Mouse (Mus musculus): ENCODE measurements at regions not wholly inside any gene's neighbourhood (a gene's known extent, or its start where the extent isn't known, plus 50 kb on each side); places are given as distances from the start of the nearest gene placed in this dataset.
A peak's percentile ranks its signal among the peaks of the same experiment; 100 is the strongest.

DNA sequence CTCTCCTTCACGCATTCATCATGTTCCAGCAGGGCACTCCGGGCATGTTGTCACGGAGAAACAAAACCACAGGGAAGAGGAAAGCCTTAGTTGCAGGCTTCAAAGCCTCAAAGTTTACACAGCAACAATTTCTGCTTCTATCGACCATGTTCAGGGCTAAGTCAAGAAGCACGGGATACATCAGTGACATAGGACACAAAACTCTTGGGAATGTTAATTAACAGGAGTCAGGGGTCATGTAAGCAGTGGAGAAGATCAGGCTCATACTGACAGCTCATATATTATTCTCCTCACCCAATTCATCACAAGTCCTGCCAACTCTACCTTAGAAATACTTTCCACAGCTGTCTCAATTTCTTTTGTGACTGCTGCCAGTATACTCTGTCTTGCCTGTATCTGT lies 133.0 kb upstream of the Btbd3 start:
- Histone ChIP-seq H3K4me3 (ENCODE audit: insufficient read depth in 1 of 2, low read depth in 1 of 2, low read length in 2 of 2, poor library complexity in 1 of 2, severe bottlenecking in 1 of 2) (no peak overlapping the region), H3K36me3 (ENCODE audit: control insufficient read depth, insufficient read depth, low read length, poor library complexity, severe bottlenecking) (no peaks in the 10 kb centered on the region), H3K9me3 (ENCODE audit: control insufficient read depth, insufficient read depth, low read depth, low read length) (no peaks in the 10 kb centered on the region), H3K4me1 (ENCODE audit: control insufficient read depth in 2 of 2, insufficient read depth in 2 of 2, low read length in 2 of 2, poor library complexity in 1 of 2) (no peaks in the 10 kb centered on the region), H3K9ac (ENCODE audit: insufficient read depth, low read depth, low read length, poor library complexity, severe bottlenecking) (no peak overlapping the region), H3K27ac (ENCODE audit: insufficient read depth, low read depth, low read length, poor library complexity, severe bottlenecking) (no peak overlapping the region)
- no peak for DNase-seq (ENCODE audit: low read depth, low spot score)
- no peak for TF ChIP-seq MAFK (IDR thresholded peaks at IDR 0.05; ENCODE audit: insufficient read depth, low read depth, low read length)
- no peak for TF ChIP-seq HCFC1 (IDR thresholded peaks at IDR 0.05; ENCODE audit: borderline replicate concordance, insufficient read depth, low read length)
- no peak for TF ChIP-seq ZC3H11A (IDR thresholded peaks at IDR 0.05; ENCODE audit: borderline replicate concordance, low read depth, low read length)
- TF ChIP-seq ZNF384 (IDR thresholded peaks at IDR 0.05; ENCODE audit: low read depth, low read length), result no peak
- TF ChIP-seq CHD2 (IDR thresholded peaks at IDR 0.05; ENCODE audit: low read depth, low read length), result no peak
- in situ Hi-C loops (cut with MboI; ENCODE audit: low sequenced_read_pairs in 2 of 2, unreplicated experiment in 2 of 2), result no loop called here

DNA sequence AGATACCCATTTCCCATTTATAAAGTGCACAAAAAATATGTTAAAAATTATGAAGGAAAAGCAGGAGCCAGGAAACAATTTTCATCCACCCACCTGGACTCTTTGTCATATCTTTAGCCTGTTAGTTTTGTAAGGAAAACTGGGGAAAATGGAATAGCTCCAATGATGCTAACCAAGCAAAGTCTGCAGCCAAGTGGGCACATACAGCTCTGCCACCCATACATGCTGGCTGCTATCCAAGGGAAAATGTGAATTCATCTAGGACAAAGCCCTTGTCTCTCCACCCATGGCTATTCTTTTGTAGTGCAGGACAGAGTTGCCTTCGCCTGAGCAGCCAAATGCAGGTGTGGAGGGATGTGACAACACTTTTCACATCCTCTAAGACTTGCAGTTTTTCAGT lies 135.5 kb upstream of the Btbd3 start:
- no peak for TF ChIP-seq ZC3H11A (IDR thresholded peaks at IDR 0.05; ENCODE audit: borderline replicate concordance, low read depth, low read length)
- no peaks in the 10 kb centered on the region for H3K36me3 ChIP-seq (ENCODE audit: control insufficient read depth, insufficient read depth, low read length, poor library complexity, severe bottlenecking)
- no peak overlapping the region for H3K27ac ChIP-seq (ENCODE audit: insufficient read depth, low read depth, low read length, poor library complexity, severe bottlenecking)
- H3K4me3 ChIP-seq (ENCODE audit: insufficient read depth in 1 of 2, low read depth in 1 of 2, low read length in 2 of 2, poor library complexity in 1 of 2, severe bottlenecking in 1 of 2), result no peak overlapping the region
- no peaks in the 10 kb centered on the region for H3K9me3 ChIP-seq (ENCODE audit: control insufficient read depth, insufficient read depth, low read depth, low read length)
- in situ Hi-C loops (cut with MboI; ENCODE audit: low sequenced_read_pairs in 2 of 2, unreplicated experiment in 2 of 2), result no loop called here
- no peak for DNase-seq (ENCODE audit: low read depth, low spot score)
- no peaks in the 10 kb centered on the region for H3K4me1 ChIP-seq (ENCODE audit: control insufficient read depth in 2 of 2, insufficient read depth in 2 of 2, low read length in 2 of 2, poor library complexity in 1 of 2)
- H3K9ac ChIP-seq (ENCODE audit: insufficient read depth, low read depth, low read length, poor library complexity, severe bottlenecking), result no peak overlapping the region

DNA sequence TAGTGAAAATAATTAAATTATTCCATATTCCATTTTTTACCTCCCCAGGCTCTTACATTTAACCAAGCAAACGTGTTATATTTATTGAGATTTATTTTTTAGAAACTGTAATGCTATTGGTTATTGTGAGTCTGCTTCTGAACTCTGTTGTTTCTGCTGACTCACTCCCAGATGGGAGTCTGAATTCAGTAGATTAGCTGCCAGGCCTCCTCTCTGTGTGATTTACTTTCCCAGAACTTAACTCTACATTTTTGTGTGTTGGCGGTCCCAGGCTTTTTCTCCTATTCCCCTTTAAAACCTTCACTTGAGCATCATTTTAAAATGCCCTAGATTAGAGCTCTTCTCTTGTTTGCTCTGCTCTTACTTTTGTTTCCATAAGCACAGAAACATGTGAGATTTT lies 136.2 kb upstream of the Btbd3 start:
- Histone ChIP-seq H3K4me3 (ENCODE audit: insufficient read depth in 1 of 2, low read depth in 1 of 2, low read length in 2 of 2, poor library complexity in 1 of 2, severe bottlenecking in 1 of 2) (no peak overlapping the region), H3K27ac (ENCODE audit: insufficient read depth, low read depth, low read length, poor library complexity, severe bottlenecking) (no peak overlapping the region), H3K9me3 (ENCODE audit: control insufficient read depth, insufficient read depth, low read depth, low read length) (no peaks in the 10 kb centered on the region), H3K36me3 (ENCODE audit: control insufficient read depth, insufficient read depth, low read length, poor library complexity, severe bottlenecking) (no peaks in the 10 kb centered on the region), H3K4me1 (ENCODE audit: control insufficient read depth in 2 of 2, insufficient read depth in 2 of 2, low read length in 2 of 2, poor library complexity in 1 of 2) (no peaks in the 10 kb centered on the region), H3K9ac (ENCODE audit: insufficient read depth, low read depth, low read length, poor library complexity, severe bottlenecking) (no peak overlapping the region)
- DNase-seq (ENCODE audit: low read depth, low spot score), result no peak
- TF ChIP-seq MAFK (IDR thresholded peaks at IDR 0.05; ENCODE audit: insufficient read depth, low read depth, low read length) (0 out of 2 replicates have a peak, but pooled peaks have one; percentile 24), HCFC1 (IDR thresholded peaks at IDR 0.05; ENCODE audit: borderline replicate concordance, insufficient read depth, low read length) (no peak)
- in situ Hi-C loops (cut with MboI; ENCODE audit: low sequenced_read_pairs in 2 of 2, unreplicated experiment in 2 of 2), result no loop called here

DNA sequence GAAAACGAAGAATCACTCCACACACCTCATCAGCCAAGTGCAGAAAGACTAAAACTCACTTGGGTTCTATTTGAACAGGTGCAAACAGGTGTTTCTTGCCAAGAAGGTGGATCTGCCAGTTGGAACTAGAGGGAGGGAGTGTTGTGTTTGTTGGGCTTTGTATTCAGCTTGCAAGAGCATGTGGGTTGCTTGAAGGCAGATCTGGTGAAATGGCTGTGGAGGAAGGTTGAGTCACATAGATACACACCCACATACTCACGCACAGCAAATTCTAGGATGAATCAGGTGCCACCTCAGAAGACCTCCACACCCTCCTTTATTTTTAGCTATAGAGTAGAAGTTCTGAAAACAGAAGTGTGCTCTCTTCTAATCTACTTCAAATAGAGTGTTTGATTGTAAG lies 156.6 kb upstream of the Btbd3 start:
- no peak for TF ChIP-seq HCFC1 (IDR thresholded peaks at IDR 0.05; ENCODE audit: borderline replicate concordance, insufficient read depth, low read length)
- TF ChIP-seq ZNF384 (IDR thresholded peaks at IDR 0.05; ENCODE audit: low read depth, low read length), result no peak
- TF ChIP-seq CHD2 (IDR thresholded peaks at IDR 0.05; ENCODE audit: low read depth, low read length), result no peak
- TF ChIP-seq MAFK (IDR thresholded peaks at IDR 0.05; ENCODE audit: insufficient read depth, low read depth, low read length), result no peak
- no peak for TF ChIP-seq ZC3H11A (IDR thresholded peaks at IDR 0.05; ENCODE audit: borderline replicate concordance, low read depth, low read length)
- H3K4me3 ChIP-seq (ENCODE audit: insufficient read depth in 1 of 2, low read depth in 1 of 2, low read length in 2 of 2, poor library complexity in 1 of 2, severe bottlenecking in 1 of 2), result no peak overlapping the region
- H3K9ac ChIP-seq (ENCODE audit: insufficient read depth, low read depth, low read length, poor library complexity, severe bottlenecking), result no peak overlapping the region
- no peak for DNase-seq (ENCODE audit: low read depth, low spot score)
- no peaks in the 10 kb centered on the region for H3K4me1 ChIP-seq (ENCODE audit: control insufficient read depth in 2 of 2, insufficient read depth in 2 of 2, low read length in 2 of 2, poor library complexity in 1 of 2)
- H3K9me3 ChIP-seq (ENCODE audit: control insufficient read depth, insufficient read depth, low read depth, low read length), result no peaks in the 10 kb centered on the region
- in situ Hi-C loops (cut with MboI; ENCODE audit: low sequenced_read_pairs in 2 of 2, unreplicated experiment in 2 of 2), result no loop called here
- H3K27ac ChIP-seq (ENCODE audit: insufficient read depth, low read depth, low read length, poor library complexity, severe bottlenecking), result no peak overlapping the region
- no peaks in the 10 kb centered on the region for H3K36me3 ChIP-seq (ENCODE audit: control insufficient read depth, insufficient read depth, low read length, poor library complexity, severe bottlenecking)

DNA sequence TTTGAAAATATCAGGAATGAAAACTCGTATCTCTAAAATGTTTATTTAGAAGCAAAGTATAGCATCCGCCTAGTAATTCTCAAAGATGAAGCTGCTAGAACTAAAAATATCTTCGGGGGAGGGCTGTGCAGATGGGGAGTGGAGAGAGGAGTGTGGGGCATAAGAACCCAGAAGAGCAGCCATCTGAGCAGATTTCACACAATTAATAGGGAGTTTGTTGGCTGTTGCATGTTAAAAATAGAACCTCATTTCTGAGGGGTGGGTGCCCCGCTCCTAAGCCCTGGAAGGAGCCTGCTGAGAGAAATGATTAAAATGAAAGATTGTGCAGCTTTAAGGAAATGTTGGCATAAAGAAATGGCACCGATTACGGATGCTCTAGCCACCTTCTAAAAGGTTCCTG lies 171.0 kb upstream of the Btbd3 start:
- in situ Hi-C loops (cut with MboI; ENCODE audit: low sequenced_read_pairs in 2 of 2, unreplicated experiment in 2 of 2), result no loop called here
- no peaks in the 10 kb centered on the region for H3K36me3 ChIP-seq (ENCODE audit: control insufficient read depth, insufficient read depth, low read length, poor library complexity, severe bottlenecking)
- TF ChIP-seq MAFK (IDR thresholded peaks at IDR 0.05; ENCODE audit: insufficient read depth, low read depth, low read length), result no peak

More for the DNA sequence above, 171.0 kb upstream of the Btbd3 start:
- no peak overlapping the region for H3K9ac ChIP-seq (ENCODE audit: insufficient read depth, low read depth, low read length, poor library complexity, severe bottlenecking)
- H3K9me3 ChIP-seq (ENCODE audit: control insufficient read depth, insufficient read depth, low read depth, low read length), result no peaks in the 10 kb centered on the region
- H3K27ac ChIP-seq (ENCODE audit: insufficient read depth, low read depth, low read length, poor library complexity, severe bottlenecking), result no peak overlapping the region
- no peaks in the 10 kb centered on the region for H3K4me1 ChIP-seq (ENCODE audit: control insufficient read depth in 2 of 2, insufficient read depth in 2 of 2, low read length in 2 of 2, poor library complexity in 1 of 2)
- DNase-seq (ENCODE audit: low read depth, low spot score), result no peak
- H3K4me3 ChIP-seq (ENCODE audit: insufficient read depth in 1 of 2, low read depth in 1 of 2, low read length in 2 of 2, poor library complexity in 1 of 2, severe bottlenecking in 1 of 2), result no peak overlapping the region

All from ES-E14 (cell line).